Mouse (Mus musculus) macrophage (primary cell): ENCODE measurements around the gene Acadsb. TPM values are rescaled to one million over a fixed set of nuclear protein-coding genes. Genes with fewer than 3 reads are reported as not detected.
"Not testable (repeated sequence)": the region's sequence is repeated elsewhere in the genome, so short reads cannot be mapped to it uniquely, and the experiment has no call there.

Experiments used
- H3K27ac ChIP-seq: fragments of 350-480 bp; formaldehyde crosslinking; 2 replicates; pipeline ENCODE4 v1.9.0; 2021
- H3K36me3 ChIP-seq: fragments of 350-480 bp; formaldehyde crosslinking; 2 replicates; pipeline ENCODE4 v1.9.0; 2021; ENCODE audit errors: inconsistent target
- H3K4me3 ChIP-seq: fragments of 350-480 bp; formaldehyde crosslinking; 2 replicates; pipeline ENCODE4 v1.9.0; 2021; ENCODE audit errors: inconsistent target
- H3K79me2 ChIP-seq: fragments of 350-480 bp; formaldehyde crosslinking; 2 replicates; pipeline ENCODE4 v1.9.0; 2021; ENCODE audit errors: inconsistent target
- WGBS: methylation state at CpG from one replicate; pipeline ENCODE4 v1.1.7; 2026; ENCODE audit warnings: inconsistent platforms; ENCODE audit not compliant: missing documents; 5-methylcytosine and 5-hydroxymethylcytosine counted together
- polyA plus RNA-seq: library from polyadenylated mRNA; stranded (reverse); fragments of 250-400 nt; gene quantifications from 3 replicates; pipeline ENCODE4 v1.2.4, GENCODE M21; 2018; ENCODE audit warnings: inconsistent platforms
- total RNA-seq, 78 experiments: library from RNA; depleted of rRNA; stranded (reverse); fragments of 250-400 nt; gene quantifications; 1 replicate in 9 of 78; 2 replicates in 24 of 78; 3 replicates in 43 of 78; 4 replicates in 2 of 78; pipeline ENCODE4 v1.2.4; 2018; ENCODE audit warnings: inconsistent platforms in 56 of 78

Gene Acadsb
- 10 to 100 TPM; 16.1 to 61.7 (median 35.2) TPM for total RNA-seq (2018; cell fraction: chromatin; rRNA removed)
- total RNA-seq (2018; cell fraction: cytosol; rRNA removed) = 10 to 100 TPM; 34.8 to 56.7 (median 46.3) TPM
- total RNA-seq (2018; cell fraction: nucleus; rRNA removed) = 10 to 100 TPM; 19.9 to 61.4 (median 28.9) TPM
- 27.8 to 52.5 TPM (median 36.1 TPM) in 3 replicates for polyA plus RNA-seq

DNA sequence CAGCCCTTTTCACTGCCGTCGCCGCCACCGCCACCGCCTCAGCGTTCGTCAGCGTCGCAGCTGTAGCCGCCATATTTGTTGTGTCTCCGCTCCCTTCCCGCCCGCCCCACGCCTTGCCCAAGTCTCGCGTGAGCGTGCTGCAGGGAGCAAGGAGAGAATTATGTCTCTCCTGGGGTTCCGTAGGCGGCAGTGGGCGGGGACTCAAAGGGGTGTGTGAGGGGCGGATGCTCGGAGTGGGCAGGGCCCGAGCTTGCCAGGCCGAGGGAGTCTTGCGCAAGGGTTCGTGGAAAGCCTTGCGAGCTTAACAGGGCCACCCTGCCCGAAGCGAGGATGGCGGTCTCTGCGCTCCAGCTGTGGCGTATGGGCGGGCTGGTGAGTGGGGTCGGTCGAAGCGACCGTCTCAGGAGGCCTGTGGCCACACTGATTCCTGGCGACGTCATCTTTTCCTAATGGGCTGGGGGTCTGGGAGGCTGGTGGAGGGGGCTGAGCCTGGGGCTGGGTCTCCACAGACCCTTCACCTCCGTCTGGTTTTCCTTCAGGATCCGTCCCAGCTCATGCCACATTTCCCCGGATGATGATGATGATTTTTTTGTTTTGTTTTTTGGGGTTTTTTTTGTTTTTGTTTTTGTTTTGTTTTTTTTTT lies at the start of gene Acadsb, which contains the start of gene Ikzf5:
Gene Acadsb (plus strand): TSS at position 186 of the 643 bp plus-strand sequence.
Gene Ikzf5 (minus strand): TSS at position 106 of the 643 bp plus-strand sequence.
- WGBS = under 1% methylated on average over 40 of the region's 42 CpGs
- Histone ChIP-seq H3K27ac (peak within 1 kb of the TSS; percentile 36; the same call in 1 of the 2 replicates), H3K36me3 (no peaks in the 10 kb centered on the region), H3K4me3 (peak within 1 kb of the TSS; percentile 72), H3K79me2 (peaks cover 52% of the 10 kb centered on the region)

GRCm38 (mm10) chr7:131362269-131362614 lies 48.2 kb upstream of the Acadsb start:
- under 1% methylated on average over 35 of the region's 35 CpGs for WGBS
- peaks cover 10% of the 10 kb centered on the region; the same call in 1 of the 2 replicates for H3K36me3 ChIP-seq
- H3K27ac ChIP-seq = no peak overlapping the region
- H3K79me2 ChIP-seq = 0 out of 2 replicates have a peak, but pooled peaks cover 11% of the 10 kb centered on the region
- peak overlapping the region; percentile 54 for H3K4me3 ChIP-seq

DNA sequence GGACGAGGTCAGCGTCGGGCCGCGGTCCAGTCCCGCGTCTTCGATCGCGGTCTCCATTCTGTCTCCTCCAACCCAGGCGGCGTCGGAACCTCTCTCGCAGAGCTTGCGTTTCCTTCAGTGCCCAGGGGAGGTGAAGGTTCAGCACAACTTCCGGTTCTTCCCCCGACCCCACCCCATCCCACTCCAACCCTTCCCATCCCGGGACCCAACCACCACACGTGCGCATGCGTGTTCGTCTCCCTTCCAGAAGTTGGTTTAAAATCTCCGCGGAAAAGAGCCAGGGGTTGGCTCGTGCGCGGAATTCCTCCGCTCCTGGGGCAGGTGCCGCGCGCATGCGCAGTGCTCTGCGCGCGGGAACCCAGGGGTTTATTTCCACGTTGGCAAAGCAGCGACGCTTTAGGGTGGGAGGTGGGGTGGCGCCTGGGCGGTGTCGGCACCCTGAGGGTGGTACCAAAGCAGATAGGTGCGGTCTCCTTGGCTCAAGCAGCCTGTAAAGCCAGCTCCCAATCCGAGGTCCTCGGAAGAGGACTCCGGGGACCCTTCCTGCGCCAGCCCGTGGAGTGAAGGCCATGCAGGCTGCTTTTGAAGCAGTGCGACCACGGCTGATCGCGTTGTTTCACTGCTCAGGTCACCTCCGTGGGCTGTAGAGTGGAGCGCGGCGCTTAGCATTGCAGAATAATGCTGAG lies 47.6 kb upstream of the Acadsb start, which contains the start of gene 2310057M21Rik:
Gene 2310057M21Rik (minus strand): TSS at position 145 of the 686 bp plus-strand sequence.
- Histone ChIP-seq H3K79me2 (0 out of 2 replicates have a peak, but pooled peaks cover 11% of the 10 kb centered on the region), H3K27ac (peak within 1 kb of the TSS; percentile 46), H3K36me3 (peaks cover 5% of the 10 kb centered on the region; the same call in 1 of the 2 replicates), H3K4me3 (peak within 1 kb of the TSS; percentile 54)
- WGBS = under 1% methylated on average over 49 of the region's 55 CpGs

DNA sequence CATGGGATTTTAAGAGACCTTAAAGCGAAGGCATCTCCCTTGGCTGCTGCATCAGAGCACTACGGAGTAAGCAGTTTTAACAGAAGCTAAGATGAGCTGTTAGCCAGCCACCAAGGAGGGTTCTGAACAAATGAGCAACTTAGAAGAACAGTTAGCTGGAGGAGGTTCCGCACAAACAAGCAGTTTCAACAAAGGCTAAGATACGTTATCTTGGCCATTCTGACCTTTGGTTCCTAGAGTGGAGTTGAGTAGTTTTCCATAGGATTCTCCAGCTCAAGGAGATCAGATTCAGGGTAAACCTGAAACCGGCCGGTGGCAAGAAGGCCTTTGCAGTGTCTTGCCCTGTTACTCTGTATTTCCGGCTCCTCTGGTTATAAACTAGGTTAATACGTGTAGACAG lies 46.3 kb upstream of the Acadsb start:
- H3K27ac ChIP-seq = no peak overlapping the region
- 0 out of 2 replicates have a peak, but pooled peaks cover 11% of the 10 kb centered on the region for H3K79me2 ChIP-seq
- WGBS = 96% methylated on average over 8 of the region's 8 CpGs
- no peak overlapping the region for H3K4me3 ChIP-seq
- no peaks in the 10 kb centered on the region for H3K36me3 ChIP-seq

DNA sequence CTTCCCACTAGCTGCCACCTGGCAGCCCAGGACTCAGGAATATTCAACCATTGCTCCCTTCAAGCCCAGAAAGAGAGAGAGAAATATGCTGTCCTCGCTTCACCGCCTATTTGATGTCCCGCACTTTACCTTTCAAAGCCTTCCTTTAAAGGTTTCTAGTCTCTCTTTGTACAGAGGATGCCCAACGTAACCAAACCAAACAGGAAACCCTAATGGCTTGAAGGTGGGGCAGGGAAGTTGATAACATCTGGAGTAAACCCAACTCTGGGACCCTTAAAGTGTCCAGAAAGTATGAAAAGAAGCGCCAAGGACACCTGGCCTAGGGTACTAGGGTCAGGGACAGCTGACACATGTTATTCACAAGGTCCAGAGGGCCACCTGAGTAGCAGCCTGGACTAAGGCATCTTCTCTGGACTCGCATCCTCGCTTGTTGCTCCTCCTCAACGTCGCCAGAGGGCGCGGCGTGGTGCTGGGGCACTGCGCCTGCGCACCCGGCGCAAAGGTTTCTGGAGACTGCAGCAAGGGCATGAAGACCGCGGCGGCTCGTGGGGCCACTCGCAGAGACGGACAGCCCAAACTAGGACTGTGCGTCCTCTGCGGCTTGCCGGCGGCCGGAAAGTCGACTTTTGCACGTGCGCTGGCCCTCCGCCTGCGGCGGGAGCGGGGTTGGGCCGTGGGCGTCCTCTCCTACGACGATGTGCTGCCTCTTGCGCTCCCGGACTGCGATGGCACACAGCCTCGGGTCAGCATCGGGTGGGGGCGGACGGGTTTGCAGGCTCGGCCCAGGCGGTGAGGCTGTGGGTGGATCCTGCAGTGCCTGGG lies 39.5 kb upstream of the Acadsb start, which contains the start of gene Pstk:
Gene Pstk (plus strand): TSS at position 494 of the 822 bp plus-strand sequence.
- Histone ChIP-seq H3K27ac (peak within 1 kb of the TSS; percentile 29), H3K4me3 (peak within 1 kb of the TSS; percentile 46), H3K79me2 (no peaks in the 10 kb centered on the region), H3K36me3 (no peaks in the 10 kb centered on the region)
- 2% methylated on average over 47 of the region's 47 CpGs for WGBS

DNA sequence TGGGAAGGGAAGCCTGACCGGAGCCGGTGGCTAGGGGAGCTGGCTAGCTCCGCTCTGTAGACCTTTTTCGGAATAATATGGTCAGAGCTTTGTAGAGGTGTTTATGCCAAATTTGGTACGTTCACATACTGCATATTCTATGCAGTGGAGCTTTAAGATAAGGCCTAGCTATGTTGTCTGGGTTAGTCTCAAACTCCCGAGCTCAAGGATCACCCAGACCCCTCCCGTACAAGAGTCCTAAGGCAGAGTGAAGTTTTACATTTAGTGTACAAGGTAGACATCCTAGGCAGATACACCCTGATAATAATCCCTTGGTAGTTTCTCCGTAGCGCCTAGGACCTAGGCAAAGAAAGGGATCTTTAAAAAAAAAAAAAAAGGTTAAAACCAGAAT lies 38.9 kb upstream of the Acadsb start:
- WGBS = 12% methylated on average over 9 of the region's 9 CpGs
- H3K27ac ChIP-seq = peak overlapping the region; percentile 29
- H3K36me3 ChIP-seq = no peaks in the 10 kb centered on the region
- H3K4me3 ChIP-seq = peak overlapping the region; percentile 46
- no peaks in the 10 kb centered on the region for H3K79me2 ChIP-seq

DNA sequence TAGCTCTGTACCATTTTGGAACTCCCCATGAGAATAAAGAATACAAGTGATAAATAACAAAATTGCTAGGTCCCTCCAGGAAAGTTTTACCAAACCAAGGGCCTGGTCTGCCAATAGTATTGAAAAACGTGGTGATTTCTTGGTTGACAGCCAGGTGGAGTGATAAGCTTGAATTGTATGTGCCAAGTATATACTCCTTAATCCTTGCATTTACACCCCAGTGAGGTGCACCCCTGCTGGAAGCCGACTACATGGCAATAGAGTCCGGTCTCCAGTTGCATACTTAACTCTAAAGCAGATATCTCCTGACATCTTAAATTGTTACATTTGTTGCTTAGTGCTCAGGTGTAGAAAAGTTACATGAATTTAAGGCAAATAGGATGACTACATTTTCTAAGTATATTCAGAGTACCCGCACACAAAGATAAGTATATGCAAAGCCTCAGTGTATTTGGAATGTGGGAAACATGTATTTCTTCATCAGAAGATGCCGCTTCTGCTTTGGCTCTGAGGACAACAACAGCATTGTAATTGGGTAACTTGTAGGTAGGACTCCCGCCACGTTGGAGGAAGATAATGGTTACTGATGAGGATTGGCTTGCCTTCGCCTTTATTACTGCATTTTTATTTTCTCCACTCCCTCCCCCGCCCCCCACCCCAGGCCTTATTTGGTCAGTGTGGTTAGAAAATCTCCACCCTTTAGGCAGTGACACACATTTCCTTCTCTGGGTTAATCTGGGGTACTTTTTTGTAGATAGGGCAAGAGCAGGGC lies 38.3 kb upstream of the Acadsb start:
- H3K27ac ChIP-seq = no peak overlapping the region
- H3K36me3 ChIP-seq = no peaks in the 10 kb centered on the region
- no peaks in the 10 kb centered on the region for H3K79me2 ChIP-seq
- 53% methylated on average over 9 of the region's 9 CpGs for whole genome bisulfite sequencing
- peak overlapping the region; percentile 46 for H3K4me3 ChIP-seq

DNA sequence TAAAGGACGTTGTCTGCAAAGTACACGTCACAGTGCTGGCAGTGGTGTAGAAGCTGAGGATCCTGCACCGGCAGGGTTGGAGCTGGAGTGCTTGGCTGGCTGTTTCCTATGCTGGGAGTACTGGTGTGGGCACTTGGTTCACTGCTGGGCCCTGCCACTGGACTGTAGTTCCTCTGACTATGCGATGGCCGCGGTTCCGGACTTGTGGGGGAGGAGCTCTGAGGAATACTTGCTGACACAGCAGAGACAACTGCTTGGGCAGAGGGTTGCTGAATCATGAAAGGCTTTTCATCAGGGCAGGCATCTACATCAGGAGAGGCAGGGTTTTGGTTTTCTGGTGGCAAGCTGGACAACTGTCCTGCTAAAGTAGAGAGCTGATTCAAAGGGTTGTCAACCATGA lies 18.6 kb upstream of the Acadsb start:
- H3K79me2 ChIP-seq, H3K4me3 ChIP-seq, H3K27ac ChIP-seq: not testable (repeated sequence)
- H3K36me3 ChIP-seq = peaks cover 20% of the 10 kb centered on the region; the same call in 1 of the 2 replicates
- no CpG with 5 or more reads among the region's 7 CpGs for WGBS

DNA sequence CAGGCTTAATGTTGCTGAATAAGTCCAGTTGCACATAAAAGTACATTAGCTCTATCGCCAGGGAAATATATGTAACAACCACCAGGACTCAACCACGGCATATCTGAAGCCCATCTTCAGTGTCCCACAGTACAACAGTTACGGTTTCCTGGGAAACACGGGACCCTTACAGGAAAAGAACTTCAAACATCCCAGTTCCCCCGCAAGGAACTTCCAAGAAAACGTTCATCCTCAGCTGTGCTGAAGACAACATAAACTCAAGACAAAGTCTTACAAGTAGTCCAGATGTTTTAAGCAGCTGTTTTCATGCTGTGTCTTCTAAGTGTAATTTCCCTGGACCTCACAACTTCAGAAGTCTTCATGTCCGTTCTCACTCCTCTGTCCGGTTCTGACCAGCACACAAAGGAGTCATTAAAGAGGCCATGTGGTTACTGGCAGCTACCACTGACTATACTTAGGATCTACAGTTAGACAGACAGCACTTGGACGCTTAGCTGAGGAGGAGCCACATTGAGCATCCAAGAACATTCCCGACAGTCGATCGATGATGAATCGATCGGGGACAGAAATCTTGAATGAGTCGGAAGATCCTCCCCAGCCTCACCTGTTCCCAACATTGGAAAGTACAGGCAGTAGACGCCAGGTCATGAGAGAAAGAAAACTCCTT lies 947 bp upstream of the Acadsb start:
- H3K79me2 ChIP-seq = peaks cover 60% of the 10 kb centered on the region
- peak overlapping the region; percentile 72 for H3K4me3 ChIP-seq
- H3K27ac ChIP-seq = no peak overlapping the region; the same call in 1 of the 2 replicates
- 10% methylated on average over 16 of the region's 16 CpGs for WGBS
- H3K36me3 ChIP-seq = no peaks in the 10 kb centered on the region

DNA sequence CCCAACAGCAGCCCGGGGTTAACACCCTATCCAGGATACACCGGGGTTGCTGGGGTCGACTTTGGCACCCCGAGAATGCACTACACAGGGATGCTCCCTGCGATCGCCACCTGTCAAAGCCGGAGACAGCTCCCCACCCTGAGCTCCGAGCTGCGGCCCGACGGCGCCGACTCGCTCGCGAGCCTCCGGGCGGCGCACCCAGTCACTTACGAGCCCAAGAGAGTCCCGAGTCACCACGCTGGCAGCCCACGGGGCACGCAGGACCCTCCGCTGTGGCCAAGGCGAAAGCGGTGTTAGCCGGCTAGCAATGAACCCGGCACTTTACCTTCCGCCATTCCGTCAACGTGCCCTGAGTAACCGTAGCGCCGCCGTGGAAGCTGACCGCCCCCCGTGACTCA lies 414 bp upstream of the Acadsb start:
- under 1% methylated on average over 34 of the region's 38 CpGs for WGBS
- peak overlapping the region; percentile 28; the same call in 1 of the 2 replicates for H3K27ac ChIP-seq
- H3K79me2 ChIP-seq = peaks cover 55% of the 10 kb centered on the region
- H3K4me3 ChIP-seq = peak overlapping the region; percentile 72
- H3K36me3 ChIP-seq = no peaks in the 10 kb centered on the region

- 53% methylated on average over 10 of the region's 10 CpGs for WGBS
- H3K27ac ChIP-seq = no peak overlapping the region
These were observed 980 bp downstream of the Acadsb start for GRCm38 (mm10) chr7:131411221-131411940.

DNA sequence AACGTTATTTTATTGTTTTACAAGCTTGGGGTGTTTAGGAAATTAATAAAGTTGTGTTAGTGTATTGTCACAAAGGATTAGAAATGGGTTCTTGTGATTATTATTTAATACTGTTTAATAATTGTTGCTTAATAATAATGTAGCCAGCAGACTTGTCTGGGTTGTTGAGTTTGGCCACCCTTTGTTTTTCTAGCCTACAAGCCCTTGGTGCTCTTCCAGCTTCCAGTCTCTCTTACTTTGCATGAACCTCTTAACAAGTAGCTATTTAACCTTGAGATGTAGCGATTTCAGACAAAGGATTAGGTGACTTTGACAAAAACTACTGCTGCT lies 1.5 kb downstream of the Acadsb start:
- H3K36me3 ChIP-seq = no peaks in the 10 kb centered on the region
- peaks cover 41% of the 10 kb centered on the region for H3K79me2 ChIP-seq
- H3K4me3 ChIP-seq = no peak overlapping the region
- 96% methylated on average over 2 of the region's 2 CpGs for WGBS
- H3K27ac ChIP-seq = no peak overlapping the region

More at GRCm38 (mm10) chr7:131411221-131411940, 980 bp downstream of the Acadsb start:
- peak overlapping the region; percentile 72 for H3K4me3 ChIP-seq
- H3K79me2 ChIP-seq = peaks cover 46% of the 10 kb centered on the region
- H3K36me3 ChIP-seq = no peaks in the 10 kb centered on the region

GRCm38 (mm10) chr7:131416742-131417141 lies 6.3 kb downstream of the Acadsb start:
- not testable (repeated sequence) for H3K27ac ChIP-seq, H3K36me3 ChIP-seq, H3K4me3 ChIP-seq
- peaks cover 10% of the 10 kb centered on the region; the same call in 1 of the 2 replicates for H3K79me2 ChIP-seq
